Mouse (Mus musculus) layer of hippocampus, postnatal 36 days (tissue): ENCODE measurements around the gene Casp2. TPM values are rescaled to one million over a fixed set of nuclear protein-coding genes. Genes with fewer than 3 reads are reported as not detected.
A peak's percentile ranks its signal among the peaks of the same experiment; 100 is the strongest.

Source experiments
- DNase-seq, 2 experiments: peaks; one replicate each; pipeline ENCODE4 v3.0.0; 2022
- total RNA-seq, 2 experiments: library from RNA; stranded (reverse); gene quantifications; 2 replicates each; pipeline ENCODE4 v1.2.3; 2021

Gene Casp2
- total RNA-seq = 10 to 100 TPM; 20.6 to 23.7 TPM

DNA sequence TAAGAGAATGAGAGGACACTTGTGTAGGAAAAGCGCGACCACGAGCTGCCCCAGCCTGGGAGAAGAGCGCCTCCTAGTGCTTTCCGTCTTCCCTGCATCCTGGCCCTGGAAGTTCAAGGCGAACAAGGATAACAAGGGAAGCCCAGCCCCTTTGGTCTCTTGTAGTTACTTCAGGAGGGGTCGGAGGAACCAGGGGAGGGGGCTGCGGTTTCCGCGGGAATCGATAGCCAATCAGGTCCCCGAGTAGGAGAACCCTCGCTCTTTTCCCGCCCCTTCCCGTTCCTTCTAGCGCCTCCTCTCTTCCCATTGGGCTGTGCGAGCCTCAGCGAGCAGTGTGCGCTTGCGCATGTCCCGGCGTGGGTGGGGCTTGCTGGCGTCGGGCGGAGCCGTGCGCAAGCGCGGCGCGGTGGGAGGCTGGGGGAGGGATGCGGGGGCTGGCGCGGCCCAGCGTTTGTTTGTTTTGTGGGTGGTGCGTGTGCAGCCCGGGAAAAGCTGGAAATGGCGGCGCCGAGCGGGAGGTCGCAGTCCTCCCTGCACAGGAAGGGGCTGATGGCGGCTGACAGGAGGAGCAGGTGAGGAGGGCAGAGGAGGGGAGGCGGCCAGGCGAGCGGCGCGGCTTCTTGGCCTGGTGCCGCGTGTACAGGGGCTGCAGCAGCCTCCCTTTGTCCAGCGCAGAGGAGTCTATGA is at the start of gene Casp2:
Gene Casp2 (plus strand): TSS at position 360 of the 687 bp plus-strand sequence.
- DNase-seq = peak; percentile 98

DNA sequence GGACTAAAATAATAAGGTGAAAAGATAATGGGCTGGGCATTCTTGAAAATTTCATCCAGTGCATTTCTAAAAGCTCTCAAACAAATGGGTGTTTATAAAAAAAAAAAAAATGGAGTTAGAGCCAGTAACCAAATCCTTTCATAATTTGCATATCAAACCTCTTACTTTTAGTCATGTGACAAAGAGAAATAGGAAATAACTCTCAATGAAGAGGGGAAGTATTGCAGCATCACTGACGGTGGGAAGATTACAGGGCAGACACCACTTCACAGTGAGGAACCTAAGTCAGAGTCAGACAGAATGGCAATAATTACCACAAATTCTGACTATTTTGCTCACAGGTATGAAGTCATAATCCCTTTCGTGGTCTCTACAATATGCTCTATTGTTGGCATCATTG is 49.8 kb upstream of the Casp2 start, which contains the start of gene Tas2r144:
Gene Tas2r144 (plus strand): TSS at position 301 of the 400 bp plus-strand sequence.
- no peak for DNase-seq

DNA sequence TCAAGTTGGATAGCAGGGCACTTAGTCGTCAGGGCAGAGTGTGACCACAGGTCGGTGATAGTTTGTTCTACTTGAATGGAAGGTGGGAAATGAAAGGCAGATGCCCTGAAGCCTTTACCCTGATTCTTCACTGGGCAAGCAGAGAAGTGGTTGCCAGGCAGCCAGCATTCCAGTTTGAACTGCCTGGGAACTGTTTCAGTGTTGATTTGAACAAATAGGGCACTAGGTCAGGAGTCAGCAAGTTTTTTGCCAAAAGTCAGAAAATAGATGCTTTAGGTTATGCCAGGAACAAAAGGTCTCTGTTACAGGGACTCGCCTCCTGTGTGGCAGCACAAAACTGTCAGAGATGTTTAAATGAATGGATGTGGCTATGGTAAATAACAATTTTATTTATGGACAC is 42.5 kb upstream of the Casp2 start:
- DNase-seq = no peak

DNA sequence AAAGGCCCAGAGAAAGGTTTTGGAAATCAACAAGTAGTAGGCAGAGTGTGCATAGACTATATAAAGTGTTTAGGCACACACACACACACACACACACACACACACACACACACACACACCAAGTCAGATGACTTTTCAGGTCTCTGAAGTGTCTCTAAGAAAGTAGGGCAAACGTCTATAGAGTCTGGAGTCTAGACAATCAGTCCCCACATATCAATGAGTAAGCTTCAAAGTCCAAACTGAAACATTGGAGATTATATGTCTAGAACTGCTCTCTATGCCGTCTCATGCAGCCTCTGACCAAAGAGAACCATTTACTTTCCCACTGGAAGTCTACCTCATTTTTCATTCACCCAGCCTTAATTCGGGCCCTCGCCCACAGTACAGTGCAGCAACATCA is 39.7 kb upstream of the Casp2 start:
- no peak for DNase-seq

DNA sequence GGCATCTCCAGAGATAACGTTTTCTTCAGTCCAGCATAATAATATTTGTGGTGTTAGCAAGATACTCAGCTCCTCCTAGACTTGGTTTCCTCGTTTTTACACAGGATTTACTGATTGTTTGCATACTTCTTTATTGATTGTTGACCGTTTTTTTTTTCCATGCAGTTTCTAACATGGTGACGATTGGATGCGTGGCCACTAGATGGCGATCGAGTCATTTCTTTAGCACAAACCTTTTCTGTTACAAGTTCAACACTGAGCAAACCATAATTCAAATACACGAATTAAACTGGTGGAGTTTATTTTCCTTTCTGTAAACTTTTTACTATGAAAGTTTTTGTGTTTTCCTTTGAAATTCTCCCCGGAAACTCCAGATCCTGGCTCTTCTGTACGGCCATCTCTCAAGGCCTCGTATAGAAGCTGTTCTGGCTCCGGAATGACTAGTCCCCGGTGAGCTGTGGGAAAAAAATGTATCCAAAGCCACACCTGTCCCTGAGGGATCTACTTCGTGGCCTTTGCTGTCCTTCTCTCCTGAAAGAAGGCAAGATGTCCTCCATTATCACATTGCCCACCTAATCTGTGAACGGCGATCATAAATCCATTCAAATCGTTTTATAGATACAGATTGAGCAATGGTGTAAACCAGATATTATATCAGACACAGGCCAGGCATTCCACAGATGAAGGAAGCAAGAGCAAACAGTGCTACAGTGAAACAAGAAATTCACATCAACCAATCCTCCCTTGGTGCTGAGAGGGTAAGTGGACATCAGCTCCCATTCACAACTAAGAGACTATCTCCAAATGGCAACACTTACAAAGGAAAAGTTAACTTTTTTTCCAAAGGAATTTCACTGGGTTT is 37.3 kb upstream of the Casp2 start:
- peak; percentile 41 to 44 for DNase-seq

DNA sequence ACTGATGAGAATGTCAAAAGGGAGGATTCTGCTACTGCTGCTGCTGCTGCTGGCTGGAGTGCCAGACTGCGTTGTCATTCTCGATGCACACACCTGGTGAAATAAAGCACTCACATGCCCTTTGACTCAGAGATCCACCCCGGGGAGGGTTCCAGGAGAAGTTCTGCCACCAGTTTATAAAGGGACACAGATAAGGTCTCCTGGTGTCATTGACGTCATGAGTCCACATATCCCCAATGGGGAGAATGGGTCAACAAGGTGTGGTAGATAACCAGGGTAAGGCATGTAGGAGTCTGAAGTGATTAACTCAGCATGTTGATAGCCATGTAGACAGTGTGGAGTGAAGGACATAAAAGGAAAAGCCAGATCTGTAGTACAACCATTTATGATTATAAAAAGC is 35.2 kb upstream of the Casp2 start:
- no peak for DNase-seq

DNA sequence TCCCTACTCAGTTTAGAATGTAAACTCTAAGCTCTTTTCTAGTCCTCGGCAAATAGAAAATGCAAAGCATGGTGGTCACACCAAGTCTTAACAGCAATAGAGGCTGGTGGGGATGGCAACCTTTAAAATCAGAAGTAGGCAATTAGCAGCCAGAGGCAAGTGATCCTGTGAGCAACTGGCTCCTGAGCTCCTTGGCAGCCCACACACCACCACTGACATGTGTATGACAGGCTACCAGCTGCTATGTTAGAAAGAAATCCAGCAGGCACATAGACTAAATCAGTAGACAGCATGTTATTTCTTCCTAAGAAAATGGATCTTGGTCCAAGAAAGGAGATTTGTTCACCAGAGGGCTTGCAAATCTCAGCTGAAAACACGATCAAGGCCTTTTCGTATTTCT is 33.6 kb upstream of the Casp2 start:
- DNase-seq = no peak

DNA sequence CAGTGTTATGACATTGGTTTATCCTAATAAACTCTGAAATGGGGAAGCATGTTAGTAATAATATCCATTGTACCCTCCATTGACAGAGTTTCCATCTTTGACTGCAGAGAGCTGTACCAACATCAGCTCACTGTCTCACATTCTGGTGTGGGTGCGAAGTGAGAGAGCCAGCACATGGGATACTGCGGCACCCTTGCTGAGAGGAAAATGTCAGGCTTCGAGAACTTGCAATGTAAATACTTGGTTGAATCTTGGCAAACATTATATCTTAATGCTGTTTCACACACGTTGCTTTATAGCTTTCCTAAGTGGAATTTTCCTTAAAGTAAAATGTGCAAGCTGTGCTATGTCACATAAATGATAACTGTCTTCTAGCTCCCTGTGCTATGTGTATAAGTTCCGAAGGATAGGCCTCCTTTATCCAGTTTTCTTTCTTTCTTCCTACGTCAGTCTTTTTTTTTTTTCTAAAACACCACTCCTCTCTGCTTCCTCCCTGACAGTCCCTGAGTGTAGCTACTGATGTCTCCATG is 27.4 kb upstream of the Casp2 start:
- no peak for DNase-seq

DNA sequence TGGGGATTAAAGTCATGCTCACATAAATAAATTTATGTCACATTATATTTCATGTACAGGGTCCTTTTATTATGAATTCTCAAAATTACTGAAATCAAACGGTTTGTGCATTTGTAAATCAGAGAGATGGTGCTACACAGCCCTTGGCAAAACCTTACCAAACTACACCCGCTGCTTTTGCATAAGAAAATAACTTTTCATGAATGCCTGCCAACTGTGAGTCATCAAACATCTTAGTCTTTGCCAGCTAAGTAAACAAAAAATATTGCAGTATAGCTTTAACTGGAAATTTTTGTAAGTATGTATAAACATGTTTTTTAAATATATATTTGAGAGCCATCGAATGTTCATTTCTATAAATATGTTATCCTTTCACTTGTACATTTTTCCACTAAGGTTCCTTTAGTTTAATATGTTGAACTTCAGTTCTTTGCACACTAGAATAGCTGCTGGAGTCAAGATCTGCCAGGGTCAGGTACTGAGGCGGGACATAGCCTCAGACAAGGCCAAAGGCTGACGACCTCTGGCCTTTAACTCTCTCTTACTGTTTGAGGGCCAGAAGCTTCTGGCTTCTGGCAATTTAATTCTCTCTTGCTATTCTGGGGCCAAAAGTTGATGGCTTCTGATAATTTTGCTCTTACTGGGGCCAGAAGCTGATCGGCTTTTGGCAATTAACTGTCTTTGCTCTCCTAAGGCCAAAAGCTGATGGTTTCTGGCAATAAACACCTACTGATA is 23.3 kb upstream of the Casp2 start:
- DNase-seq = no peak

DNA sequence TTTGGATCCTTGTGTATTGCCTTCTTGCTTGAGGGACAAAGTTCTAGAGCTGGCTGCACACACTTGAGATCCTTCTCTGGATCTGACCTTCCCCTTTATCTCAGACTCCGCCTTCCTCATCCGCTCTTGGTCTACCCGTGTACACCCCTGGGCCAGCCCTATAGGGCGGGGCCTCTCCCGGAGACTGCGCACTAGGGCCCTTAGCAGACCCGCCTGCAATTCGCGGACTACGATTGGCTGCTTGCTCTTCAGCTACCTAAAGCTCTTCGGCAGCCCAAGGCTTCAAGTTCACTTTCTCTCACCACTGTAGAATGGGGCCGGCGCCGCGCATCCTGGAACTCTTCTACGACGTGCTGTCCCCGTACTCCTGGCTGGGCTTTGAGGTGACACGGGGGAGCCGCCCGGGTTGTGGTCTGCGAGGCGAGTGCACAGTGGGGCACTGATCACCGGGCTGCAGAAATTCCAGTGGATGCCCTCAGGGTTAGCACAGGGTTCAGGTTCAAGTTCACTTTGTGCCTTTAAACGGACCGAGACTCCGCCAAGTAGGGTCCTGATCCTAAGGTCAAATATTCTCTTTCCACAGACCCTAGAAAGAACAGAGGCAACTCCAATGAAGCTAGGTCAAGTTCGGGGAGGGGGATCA is 19.0 kb upstream of the Casp2 start, which contains the start of gene Gstk1:
Gene Gstk1 (plus strand): TSS at position 225 of the 643 bp plus-strand sequence.
- DNase-seq = peak; percentile 48 to 62

DNA sequence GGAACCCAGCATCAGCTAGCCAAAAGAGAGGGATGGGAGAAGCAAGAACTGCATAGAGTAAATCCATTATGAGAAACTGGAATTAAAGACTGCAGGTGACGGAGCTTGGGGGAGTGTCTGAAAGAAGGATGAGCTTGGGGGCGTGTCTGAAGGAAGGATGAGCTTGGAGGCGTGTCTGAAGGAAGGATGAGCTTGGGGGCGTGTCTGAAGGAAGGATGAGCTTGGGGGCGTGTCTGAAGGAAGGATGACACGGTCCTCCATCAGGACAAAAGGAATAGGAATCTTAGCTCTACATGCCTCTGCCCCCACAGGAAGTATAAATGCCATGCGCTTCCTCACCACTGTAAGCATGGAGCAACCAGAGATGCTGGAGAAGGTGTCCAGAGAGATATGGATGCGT is 17.6 kb upstream of the Casp2 start:
- no peak for DNase-seq

DNA sequence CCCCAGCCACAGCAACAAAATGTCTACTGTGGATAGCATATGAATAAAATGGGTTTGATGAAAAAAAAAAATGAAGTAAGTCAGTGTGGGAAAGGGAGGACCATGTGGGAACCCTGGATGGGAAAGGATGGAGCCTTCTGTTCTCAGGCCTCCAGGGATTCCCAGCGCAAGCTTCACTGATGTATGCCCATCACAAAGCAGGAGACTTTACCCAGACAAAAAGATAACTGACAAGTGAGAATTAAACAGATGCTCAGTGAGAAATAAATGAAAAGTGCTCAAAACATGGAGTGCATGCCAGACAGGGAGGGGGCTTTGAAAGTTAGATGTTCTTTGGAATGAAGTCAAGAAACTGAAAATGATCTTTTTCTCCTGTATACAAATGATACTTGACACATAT is 16.8 kb upstream of the Casp2 start:
- no peak for DNase-seq

DNA sequence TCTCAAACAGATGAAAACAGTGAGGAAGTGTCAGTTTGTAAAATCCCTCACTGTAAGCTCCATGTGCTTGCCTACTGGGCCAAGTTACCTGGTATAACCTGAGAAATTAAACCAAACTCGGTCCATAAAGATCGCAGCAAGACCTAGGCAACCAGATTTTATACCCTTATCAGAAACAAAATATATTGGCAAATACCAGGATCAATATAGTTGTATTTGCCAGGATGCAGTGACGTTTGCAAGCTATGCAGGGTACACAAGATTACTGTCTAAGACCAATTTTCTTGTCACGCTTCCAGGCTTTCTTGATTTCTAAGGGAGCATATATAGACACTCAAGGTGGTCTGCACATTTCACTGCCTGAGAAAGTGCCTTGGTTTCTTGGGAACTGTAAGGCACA is 13.0 kb upstream of the Casp2 start:
- DNase-seq = no peak

DNA sequence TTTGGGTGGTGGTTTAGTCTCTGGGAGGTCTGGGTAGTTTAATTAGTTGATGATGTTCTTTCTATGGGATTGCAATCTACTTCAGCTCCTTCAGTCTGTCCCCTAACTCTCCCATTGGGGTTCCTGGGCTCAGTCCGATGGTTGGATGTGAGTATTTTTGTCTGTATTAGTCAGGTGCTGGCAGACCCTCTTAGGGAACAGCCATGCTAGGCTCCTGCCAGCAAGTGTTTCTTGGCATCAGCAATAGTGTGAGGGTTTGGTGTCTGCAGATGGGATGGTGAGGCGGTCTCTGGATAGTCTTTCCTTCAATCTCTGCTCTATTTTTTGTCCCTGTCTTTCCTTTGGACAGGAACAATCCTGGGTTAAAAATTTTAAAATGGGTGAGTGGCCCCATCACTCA is 11.7 kb upstream of the Casp2 start:
- no peak for DNase-seq

DNA sequence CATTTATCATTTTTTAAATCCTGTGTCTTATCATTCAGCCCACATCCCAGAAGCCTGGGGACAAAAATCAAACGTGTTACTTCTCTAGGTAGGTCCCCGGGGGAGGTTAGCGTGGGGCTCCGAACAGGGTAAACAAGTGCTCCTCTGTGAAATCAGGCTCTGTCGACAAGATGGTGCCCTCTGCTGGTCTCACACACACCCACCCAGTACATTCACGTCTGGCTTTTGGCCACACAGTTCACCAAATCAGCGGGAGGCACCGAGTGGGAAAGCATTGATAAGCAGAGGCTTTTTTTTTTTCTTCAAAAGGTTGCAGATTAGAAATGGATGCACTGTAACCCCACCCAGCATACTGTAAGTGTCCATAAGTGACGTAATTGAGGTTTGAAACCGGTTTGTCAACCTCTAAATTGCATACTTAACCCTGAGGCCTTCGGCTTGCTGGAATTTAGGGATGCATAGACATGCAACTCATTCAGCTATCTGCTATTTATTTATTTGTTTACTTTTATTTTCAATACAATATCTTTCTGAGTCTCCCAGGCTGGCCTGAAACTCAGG is 7.4 kb upstream of the Casp2 start:
- peak; percentile 36 to 41 for DNase-seq

DNA sequence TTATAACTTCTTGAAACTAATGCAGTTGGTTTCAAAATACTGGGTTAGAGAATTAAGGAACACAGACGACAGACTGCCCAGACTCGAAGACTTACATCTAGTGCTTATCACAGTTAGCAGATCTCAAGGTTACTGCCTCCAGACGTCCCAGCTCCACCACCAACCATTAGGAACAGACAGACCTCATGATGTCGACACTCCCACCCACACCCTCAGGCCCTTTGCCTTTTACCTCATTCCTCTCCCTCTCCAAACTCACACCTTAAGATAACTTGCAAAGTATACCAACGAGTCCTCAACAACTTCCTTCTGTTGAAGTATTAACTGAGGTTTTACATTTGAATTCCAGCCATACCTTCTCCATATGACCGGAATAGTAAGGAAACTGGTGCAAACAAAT is 4.4 kb upstream of the Casp2 start:
- DNase-seq = no peak

DNA sequence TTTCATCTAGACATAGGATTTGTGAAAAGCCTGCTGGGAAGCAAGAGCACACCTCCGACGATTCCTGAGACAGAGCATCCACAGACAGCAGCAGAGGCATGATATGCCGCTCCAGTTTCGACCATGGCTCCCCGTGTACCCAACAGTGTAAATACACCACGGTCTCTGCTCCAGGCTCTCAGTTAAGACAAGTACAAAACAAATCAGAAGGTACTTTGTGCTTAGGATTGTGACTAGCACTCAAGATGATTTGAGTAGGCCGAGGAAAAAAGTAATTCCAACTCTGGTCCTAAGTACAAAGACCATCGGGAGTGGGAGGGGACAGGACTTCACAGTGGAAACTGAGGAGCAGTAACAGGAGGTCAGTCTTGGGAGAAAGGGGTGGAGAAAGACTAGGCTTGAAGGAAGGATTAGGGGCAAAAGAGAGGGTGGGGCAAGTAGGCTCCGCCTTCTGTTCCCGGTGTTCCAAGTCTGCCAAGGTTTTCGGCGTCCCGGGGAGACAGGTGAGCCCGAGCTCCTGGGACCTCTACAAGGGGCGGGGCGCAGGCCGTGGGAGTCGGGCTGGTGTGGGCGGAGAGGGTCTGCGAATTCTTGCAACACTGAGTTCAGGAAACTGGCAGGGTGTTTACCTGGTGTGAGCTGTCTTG is 3.1 kb upstream of the Casp2 start, which contains the start of gene Tmem139:
Gene Tmem139 (plus strand): TSS at position 447 of the 647 bp plus-strand sequence.
- DNase-seq = no peak

DNA sequence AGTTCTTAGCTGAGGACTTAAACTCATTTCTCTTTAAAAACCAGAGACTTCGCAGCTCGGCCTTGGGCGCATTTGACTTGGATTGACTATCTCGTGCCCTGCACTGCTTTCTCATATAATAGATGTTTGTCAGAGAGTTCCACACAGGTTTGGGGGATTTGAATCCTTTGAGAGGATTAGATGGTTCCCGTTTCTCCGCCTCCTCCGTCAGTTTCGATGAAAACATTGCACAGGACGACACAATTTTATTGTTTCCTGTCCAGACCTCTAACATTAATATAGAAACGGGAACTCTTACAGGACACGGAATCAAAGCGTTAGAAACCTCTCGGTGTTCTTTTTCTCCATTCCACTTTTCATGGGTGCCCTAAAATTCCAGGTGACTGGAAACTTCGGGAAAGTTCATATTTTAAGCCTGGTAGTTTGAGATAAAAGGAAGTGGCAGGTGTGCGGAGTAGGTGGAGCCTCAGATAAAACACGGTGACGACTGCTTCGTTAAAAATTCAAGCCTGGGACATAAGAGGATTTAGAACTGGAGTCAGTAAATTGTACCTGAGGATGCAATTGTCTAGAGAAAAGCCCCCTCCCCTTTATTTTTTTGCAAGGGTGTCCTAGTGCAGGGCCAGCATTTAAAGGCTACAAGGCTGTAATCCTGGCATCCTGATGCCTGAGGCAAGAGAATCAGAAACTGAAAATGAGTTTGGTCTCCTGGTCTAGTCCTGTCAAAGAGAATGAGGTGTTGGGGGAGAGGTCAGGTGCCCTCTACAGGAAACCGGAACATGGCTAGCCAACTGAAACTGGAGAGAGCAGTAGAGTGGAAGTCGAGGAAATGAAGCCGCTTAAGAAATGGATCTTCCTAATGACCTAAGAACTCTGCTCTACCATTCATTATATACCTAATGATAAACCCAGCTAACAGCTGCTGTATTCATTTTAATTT is 876 bp downstream of the Casp2 start:
- no peak for DNase-seq

DNA sequence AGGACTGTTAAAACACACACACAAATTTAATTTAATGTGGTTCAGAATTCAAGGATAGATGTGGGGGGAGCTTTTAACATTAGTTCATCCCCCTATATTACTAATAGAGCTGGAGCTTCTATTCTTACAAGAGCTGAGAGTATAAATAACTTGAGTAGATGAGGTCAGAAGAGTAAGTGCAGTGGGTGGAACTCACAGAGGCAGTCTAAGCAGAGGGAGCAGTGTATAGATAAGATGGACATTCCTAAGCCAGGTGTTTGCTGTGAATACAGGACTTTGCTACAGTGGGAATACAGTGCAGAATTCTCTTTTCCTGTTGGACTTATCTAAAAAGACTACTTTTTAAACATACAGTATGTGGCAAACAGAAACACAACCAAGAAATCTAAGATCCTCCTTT is 6.0 kb downstream of the Casp2 start:
- no peak for DNase-seq

DNA sequence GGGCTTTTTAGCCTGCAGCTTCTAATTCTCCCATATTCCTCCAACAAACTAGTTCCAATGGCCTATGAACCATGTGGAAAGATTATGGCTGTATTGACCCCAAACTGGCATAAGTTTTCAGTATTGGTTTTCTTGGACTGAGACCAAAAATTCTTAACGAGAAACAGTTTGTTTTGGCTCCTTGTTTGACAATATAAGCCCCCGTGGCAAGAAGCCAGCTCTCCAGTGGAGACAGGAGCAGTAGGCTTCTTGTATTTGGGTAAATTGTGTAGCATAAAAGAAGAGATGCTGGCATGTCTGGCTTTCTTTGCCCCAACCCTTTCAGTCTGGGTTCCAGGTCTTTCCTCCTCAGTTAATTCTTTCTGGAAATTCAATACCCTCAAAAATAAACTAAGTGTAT is 11.4 kb downstream of the Casp2 start:
- DNase-seq = no peak
